Mouse (Mus musculus): ENCODE data around the gene Zswim3.

DNA sequence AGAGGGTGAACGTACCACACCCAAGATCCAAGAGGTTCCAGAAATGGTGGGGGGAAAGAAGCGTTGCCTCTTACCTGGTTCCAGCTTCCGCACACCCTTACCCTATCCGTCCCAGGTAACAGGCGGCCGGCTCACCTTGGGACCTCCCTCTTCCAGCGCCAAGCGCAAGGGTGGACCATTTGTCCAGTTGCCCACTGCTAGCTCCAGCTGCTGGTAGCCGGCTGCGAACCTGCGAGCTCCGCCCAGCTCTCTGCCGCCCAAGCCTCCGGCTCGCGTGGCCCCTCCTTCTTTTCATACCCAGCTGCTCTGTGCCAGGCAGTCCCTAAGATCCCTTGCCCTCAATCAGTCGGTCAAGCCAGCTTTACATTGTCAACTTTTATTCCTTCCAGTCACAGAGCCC is 28.1 kb upstream of the Zswim3 start:
- no peak for TF ChIP-seq CTCF (IDR thresholded peaks at IDR 0.05; ENCODE audit: borderline replicate concordance, control insufficient read depth, extremely low read depth, insufficient read depth, low read length, poor library complexity)
- TF ChIP-seq POLR2A (IDR thresholded peaks at IDR 0.05; ENCODE audit: control insufficient read depth, extremely low read depth, insufficient read depth, low read length, poor library complexity): no peak
